Mouse (Mus musculus): ENCODE data around the gene Gm49373.

The Gm49373 gene

GRCm38 (mm10) chr9:21028560-21029110 is 44.3 kb downstream of the Gm49373 start:
- no peak for DNase-seq (ENCODE audit: low spot score)

- no peak for DNase-seq (ENCODE audit: low spot score)
Observed at GRCm38 (mm10) chr9:21027774-21028290, 45.1 kb downstream of the Gm49373 start.

GRCm38 (mm10) chr9:21026849-21027248 is 46.0 kb downstream of the Gm49373 start:
- DNase-seq (ENCODE audit: low spot score) = no peak

- DNase-seq (ENCODE audit: low spot score) = no peak
Observed at GRCm38 (mm10) chr9:21025258-21025810, 47.6 kb downstream of the Gm49373 start.

DNA sequence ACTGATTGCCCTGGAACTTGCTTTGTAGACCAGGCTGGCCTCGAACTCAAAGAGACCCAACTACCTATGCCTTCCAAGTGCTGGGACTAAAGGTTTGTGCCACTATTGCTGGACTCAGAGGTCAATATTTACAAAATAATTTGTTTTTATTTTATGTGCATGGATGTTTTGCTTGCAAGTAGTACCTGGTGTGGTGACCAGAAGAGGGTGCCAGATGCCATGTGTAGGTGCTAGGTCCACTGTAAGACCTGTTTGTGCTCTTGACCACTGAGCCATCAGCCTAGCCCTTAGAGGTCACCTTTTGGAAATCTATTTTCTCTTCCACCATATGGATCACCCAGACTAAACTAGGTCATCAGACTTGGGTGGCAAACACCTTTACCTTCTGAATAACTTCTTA is 50.2 kb downstream of the Gm49373 start:
- DNase-seq (ENCODE audit: low spot score) = no peak

GRCm38 (mm10) chr9:21022288-21022687 is 50.6 kb downstream of the Gm49373 start:
- no peak for DNase-seq (ENCODE audit: low spot score)

DNA sequence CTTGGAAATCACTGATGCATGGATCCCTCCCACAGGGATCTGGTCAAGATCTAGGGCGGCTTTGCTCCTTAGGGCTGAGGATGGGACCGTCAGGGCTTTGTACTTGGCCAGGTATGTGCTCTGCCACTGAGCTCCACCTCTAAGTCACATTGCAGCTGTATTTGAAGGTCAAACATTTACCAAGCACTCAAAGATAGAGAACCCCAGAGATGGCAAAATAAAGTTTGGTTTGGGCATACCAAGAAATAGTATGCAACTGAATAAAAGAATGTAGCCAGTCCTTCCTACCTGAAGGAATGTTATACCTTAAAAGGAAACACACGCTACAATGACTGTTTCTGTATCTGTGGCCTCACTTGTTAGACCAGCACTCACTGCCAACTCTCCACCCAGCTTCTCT is 51.5 kb downstream of the Gm49373 start:
- no peak for DNase-seq (ENCODE audit: low spot score)

DNA sequence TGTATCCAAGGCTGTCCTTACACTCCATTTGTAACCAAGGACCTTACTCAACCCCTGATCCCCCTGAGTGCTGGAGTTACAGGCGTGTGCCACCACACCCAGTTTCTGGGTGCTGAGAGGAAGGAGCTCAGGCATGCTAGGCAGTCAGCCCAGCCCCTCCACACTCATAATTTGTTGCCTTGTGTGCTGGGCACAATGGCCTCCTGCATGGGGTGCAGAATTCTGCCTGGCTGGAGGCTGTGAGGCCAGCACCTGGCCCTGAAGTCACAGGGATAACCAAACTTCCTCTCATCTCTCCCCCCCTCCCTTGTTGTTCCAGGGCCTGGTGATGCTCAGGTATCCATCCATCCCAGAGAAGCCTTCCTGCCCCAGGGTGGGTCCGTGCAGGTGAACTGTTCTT is 54.3 kb downstream of the Gm49373 start:
- DNase-seq (ENCODE audit: low spot score) = no peak

DNA sequence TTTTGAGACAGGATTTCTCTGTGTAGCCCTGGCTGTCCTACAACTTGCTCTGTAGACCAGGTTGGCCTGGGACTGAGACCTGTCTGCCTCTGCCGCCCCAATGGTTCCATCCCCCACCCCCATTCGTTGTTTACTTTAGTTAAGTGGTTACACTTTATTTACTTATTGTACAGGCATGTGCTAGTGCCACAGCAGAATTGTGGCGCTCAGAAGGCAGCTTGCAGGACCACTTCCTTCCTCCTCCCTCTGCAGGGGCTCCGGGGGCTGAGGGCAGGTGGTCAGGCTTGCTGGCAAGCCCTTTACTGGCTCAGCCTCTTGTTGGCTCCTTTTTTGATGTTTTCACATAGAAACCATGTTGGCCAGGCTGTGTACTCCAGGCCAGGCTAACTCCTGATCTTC is 55.7 kb downstream of the Gm49373 start:
- no peak for DNase-seq (ENCODE audit: low spot score)

DNA sequence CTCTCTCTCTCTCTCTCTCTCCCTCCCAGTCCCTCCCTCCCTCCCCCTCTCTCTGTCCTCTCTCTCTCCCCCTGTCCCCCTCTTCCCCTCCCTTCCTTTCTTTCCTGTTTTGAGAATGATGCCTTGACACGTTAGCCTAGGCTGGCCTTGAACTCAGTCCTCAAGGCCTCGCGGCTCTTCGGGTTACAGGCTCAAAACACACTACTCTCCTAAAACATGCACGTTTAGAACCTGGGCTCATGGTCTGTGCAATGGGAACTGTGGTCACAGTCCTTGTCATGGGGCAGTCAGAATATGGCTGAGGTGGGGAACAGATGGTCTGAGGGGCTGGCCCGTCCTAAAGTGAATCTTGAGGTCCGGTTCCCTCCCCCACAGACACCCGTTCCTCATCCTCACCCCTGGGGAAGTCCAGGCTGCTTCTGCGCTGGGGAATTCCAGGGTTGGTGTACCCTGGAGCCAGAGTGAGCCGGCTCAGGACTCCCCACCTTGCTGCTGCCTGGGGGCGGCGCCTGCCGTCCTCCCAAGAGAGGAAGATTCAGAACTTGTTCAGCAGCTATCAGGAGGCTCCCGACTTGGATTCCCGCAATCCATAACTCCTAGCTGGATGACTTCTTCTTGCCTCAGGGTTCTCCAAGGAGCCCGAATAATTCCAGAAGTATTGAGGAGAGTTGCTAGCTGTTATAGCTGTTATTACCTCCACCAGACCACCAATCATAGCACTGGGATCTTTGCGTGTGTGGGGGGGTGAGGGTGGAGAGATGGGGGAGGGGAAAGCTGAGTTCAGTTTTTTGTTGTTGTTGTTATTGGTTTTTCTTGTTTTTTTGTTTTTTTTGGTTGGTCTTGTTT is 56.3 kb downstream of the Gm49373 start:
- no peak for DNase-seq (ENCODE audit: low spot score)

GRCm38 (mm10) chr9:21015571-21016130 is 57.2 kb downstream of the Gm49373 start, which contains the start of gene Icam1:
Gene Icam1 (plus strand): TSS chr9:21015985.
- DNase-seq (ENCODE audit: low spot score) = no peak

DNA sequence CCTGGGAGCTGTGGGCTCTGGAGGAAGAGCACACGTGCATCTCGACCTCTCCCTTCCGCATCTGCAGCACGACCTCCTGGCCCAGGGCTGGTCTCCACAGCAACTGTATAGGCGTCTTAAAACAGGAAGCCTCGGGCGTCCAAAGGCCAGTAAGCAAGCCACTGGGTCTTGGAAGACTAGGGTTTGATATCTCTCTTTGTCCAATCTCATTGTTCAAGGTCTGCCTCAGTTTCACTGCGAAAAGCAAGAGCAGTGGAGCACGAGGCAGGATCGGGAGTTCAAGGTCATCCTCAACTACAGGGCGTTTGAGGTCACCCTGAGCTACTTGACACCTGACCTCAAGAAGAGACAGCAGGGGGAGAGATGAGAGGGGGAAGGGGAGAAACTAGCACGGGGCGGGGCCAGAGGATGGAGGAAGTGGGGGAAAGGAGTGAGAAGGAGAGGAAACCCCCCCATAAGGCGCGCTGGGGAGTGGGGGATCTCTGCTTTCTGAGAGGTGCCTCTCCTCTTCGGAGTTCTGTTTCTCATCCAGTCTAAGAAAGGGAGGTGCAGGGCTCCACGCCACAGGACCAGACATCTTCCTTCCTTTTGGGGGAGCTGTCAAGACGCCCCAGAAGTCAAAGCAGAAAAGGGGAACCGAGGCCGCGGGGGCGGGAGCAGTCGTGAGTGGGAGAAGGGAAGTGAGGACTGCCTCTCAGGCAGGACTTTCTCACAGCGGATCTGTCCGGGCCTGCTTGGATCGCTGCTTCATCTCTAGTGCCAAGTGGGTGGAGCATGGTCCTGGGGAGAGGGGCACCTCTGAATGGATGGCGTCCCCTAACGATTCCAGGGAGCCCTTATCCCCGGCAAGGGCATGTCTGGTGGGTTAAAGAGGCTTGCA is 58.0 kb downstream of the Gm49373 start:
- DNase-seq (ENCODE audit: low spot score) = no peak
